Mouse (Mus musculus): ENCODE data around the gene Ptgir. TPM values are rescaled to one million over a fixed set of nuclear protein-coding genes. Genes with fewer than 3 reads are reported as not detected.

Gene Ptgir
- polyA plus RNA-seq, 1 experiment from 2014 or later, result 2.6 TPM

DNA sequence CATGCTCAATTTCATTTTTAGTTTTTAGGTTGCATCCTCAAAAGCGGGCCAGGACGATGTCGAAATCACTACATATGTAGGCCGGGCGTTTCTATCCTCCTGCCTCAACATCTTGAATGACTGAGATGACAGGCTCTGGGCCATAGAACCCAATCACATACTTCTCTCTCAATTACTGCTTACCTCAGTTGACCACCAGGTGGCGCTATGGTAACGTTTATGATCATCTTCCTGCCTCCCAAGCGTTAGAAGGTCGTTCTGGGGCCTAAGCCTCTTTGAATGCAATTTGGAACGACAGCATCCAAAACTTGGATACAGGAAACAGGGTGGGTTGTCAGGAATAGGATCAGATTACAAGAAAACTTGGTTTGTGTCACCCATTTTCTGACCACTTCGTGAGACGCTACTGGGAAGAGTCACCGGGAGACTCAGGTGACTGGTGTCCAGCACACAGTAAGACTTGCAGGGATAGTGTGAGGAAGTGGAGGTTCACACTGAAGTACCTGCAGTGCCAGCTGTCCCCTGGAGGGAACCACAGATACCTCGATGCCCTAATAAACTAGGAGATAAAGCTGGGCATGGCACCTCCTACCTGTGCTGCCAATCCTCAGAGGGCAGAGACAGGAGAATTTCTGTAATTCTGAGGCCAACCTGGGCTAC, 25.8 kb downstream of the Ptgir start:
- no peaks in the 10 kb centered on the region for H3K36me3 ChIP-seq (ENCODE audit: insufficient read depth, low read length)
- H3K4me3 ChIP-seq (ENCODE audit: low read length), result no peak overlapping the region
- no peak overlapping the region for H3K9ac ChIP-seq (replicated peaks; ENCODE audit: low read length)
- H3K9me3 ChIP-seq (ENCODE audit: low read length), result no peaks in the 10 kb centered on the region
- peak; percentile 46; the same call in 1 of the 2 replicates for ATAC-seq (ENCODE audit: low FRiP score, low TSS enrichment)
- H3K27ac ChIP-seq (ENCODE audit: low read length), result no peak overlapping the region
- H3K27me3 ChIP-seq (ENCODE audit: insufficient read depth, low read length), result no peaks in the 10 kb centered on the region
- no peak overlapping the region for H3K4me2 ChIP-seq (replicated peaks; ENCODE audit: low read depth, low read length)
- WGBS, result 18% methylated on average over 14 of the region's 14 CpGs
- H3K4me1 ChIP-seq (ENCODE audit: insufficient read depth, low read length), result no peaks in the 10 kb centered on the region

DNA sequence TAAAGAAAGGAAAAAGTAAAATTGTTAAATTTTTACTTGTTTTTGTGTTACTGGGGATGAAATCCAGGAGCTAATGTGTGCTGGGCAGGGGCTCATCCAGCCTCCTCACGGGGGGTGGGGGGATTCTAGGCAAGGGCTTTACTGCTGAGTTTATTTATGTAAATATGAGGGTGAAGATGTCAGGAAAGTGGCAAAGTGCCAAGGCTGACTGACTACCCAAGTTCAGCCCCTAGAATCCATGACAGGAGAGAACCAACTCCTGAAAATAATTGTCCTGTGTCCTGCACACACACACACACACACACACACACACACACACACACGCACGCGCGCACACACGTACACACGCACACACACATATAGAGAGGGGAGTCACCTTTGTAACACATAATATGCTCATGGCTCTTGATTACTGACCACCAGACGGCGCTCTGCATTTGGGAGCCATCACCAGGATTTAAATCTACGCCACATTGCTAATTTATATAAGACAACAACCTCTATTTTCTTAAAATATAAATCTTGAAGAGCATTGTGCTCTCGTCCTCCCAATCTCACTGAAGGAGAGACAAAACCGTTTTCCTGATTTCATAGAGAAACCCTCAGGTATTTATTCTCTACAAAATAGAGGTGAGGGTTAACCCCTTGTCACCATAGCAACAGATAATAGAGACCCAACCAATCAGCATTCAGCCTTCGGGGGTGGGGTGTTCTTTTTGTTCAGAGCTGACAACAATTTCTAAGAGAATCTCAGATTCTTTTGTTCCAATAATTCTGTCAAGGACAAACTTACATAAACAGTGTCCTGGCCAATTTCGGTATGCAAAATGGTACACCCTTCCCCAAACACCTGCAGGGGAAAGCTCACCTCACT, 26.7 kb downstream of the Ptgir start:
- Histone ChIP-seq H3K27ac (ENCODE audit: low read length) (no peak overlapping the region), H3K9ac (replicated peaks; ENCODE audit: low read length) (no peak overlapping the region), H3K4me1 (ENCODE audit: insufficient read depth, low read length) (no peaks in the 10 kb centered on the region), H3K4me2 (replicated peaks; ENCODE audit: low read depth, low read length) (no peak overlapping the region), H3K4me3 (ENCODE audit: low read length) (no peak overlapping the region), H3K36me3 (ENCODE audit: insufficient read depth, low read length) (no peaks in the 10 kb centered on the region), H3K9me3 (ENCODE audit: low read length) (no peaks in the 10 kb centered on the region), H3K27me3 (ENCODE audit: insufficient read depth, low read length) (no peaks in the 10 kb centered on the region)
- peak; percentile 42; the same call in 1 of the 2 replicates for ATAC-seq (ENCODE audit: low FRiP score, low TSS enrichment)
- WGBS, result 42% methylated on average over 14 of the region's 14 CpGs

DNA sequence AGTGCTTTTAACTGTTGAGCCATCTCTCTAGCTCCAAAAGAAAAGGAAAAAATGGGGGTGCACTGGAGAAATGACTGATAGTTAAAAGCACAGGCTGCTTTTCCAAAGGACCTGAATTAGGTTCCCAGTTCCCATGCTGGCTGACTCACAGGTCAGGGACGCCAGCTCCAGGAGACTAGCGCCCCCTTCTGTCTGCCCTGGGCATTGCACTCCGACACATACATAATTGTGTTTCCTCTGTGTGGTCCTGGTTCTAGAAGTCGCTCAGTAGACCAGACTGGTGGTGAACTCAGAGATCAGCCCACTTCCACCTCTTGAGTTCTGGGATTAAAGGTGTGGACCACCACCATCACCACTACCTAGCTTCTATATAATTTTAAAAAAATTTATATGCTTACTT, 31.0 kb downstream of the Ptgir start:
- 50% methylated on average over 4 of the region's 4 CpGs for whole genome bisulfite sequencing
- Histone ChIP-seq H3K27me3 (ENCODE audit: insufficient read depth, low read length) (no peaks in the 10 kb centered on the region), H3K27ac (ENCODE audit: low read length) (no peak overlapping the region), H3K9ac (replicated peaks; ENCODE audit: low read length) (no peak overlapping the region), H3K4me1 (ENCODE audit: insufficient read depth, low read length) (0 out of 2 replicates have a peak, but pooled peaks cover 6% of the 10 kb centered on the region), H3K4me2 (replicated peaks; ENCODE audit: low read depth, low read length) (no peak overlapping the region), H3K36me3 (ENCODE audit: insufficient read depth, low read length) (no peaks in the 10 kb centered on the region), H3K4me3 (ENCODE audit: low read length) (no peak overlapping the region), H3K9me3 (ENCODE audit: low read length) (no peaks in the 10 kb centered on the region)
- ATAC-seq (ENCODE audit: low FRiP score, low TSS enrichment), result no peak

DNA sequence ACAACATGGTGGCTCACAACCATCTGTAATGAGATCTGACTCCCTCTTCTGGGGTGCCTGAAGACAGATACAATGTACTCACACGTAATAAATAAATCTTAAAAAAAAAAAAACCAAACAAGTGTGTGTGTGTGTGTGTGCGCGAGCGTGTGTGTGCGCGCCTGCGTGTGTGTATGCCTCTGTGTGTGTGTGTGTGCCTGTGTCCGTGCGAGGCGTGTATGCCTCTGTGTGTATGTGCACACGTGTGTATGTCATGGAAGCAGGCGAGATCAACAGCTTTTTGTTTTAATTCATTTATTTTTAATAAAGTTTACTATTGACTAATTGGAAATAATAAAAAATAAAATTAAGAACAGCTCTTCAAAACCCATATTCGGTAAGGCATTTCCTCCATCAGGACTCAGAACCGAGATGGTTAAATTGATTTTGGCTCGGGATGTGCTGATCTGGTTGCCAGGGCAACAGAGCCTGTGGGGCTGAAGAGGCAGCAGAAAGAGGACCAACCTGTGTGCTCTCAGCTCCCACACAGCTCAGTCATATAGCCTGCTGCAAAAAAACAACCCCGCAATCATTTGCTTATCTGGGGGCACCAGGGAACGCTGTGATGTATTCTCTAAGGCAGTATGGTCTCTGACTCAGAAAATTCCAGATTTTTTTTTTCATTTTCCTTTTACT, 32.0 kb downstream of the Ptgir start:
- H3K36me3 ChIP-seq (ENCODE audit: insufficient read depth, low read length), result no peaks in the 10 kb centered on the region
- WGBS, result 70% methylated on average over 17 of the region's 17 CpGs
- H3K9ac ChIP-seq (replicated peaks; ENCODE audit: low read length), result no peak overlapping the region
- H3K27ac ChIP-seq (ENCODE audit: low read length), result no peak overlapping the region
- 0 out of 2 replicates have a peak, but pooled peaks cover 6% of the 10 kb centered on the region for H3K4me1 ChIP-seq (ENCODE audit: insufficient read depth, low read length)
- no peak overlapping the region for H3K4me3 ChIP-seq (ENCODE audit: low read length)
- H3K4me2 ChIP-seq (replicated peaks; ENCODE audit: low read depth, low read length), result no peak overlapping the region
- ATAC-seq (ENCODE audit: low FRiP score, low TSS enrichment), result no peak
- no peaks in the 10 kb centered on the region for H3K27me3 ChIP-seq (ENCODE audit: insufficient read depth, low read length)
- no peaks in the 10 kb centered on the region for H3K9me3 ChIP-seq (ENCODE audit: low read length)

DNA sequence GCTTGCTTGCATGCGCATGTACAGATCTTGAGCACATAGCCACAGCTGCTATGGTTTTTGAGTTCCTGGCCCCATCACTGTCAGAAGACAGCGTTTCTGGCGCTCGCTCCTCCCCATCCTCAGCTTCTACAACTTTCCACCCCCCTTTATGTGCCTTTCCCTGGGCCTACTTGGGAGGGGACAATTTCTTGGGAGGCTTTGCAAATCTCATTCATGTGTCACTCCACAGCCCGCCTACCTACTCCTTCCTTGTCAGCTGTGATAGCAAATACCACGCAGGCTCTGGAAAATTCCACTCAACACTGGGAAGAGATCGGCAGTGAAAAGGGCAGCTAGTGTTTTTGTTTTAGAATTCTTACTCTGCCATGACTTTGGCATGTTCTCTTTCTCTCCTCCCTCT, 34.0 kb downstream of the Ptgir start:
- Histone ChIP-seq H3K4me1 (ENCODE audit: insufficient read depth, low read length) (peaks cover 18% of the 10 kb centered on the region), H3K27ac (ENCODE audit: low read length) (peak overlapping the region; percentile 50), H3K9me3 (ENCODE audit: low read length) (no peaks in the 10 kb centered on the region), H3K9ac (replicated peaks; ENCODE audit: low read length) (no peak overlapping the region), H3K4me2 (replicated peaks; ENCODE audit: low read depth, low read length) (no peak overlapping the region), H3K4me3 (ENCODE audit: low read length) (no peak overlapping the region), H3K36me3 (ENCODE audit: insufficient read depth, low read length) (no peaks in the 10 kb centered on the region), H3K27me3 (ENCODE audit: insufficient read depth, low read length) (peaks cover 5% of the 10 kb centered on the region)
- ATAC-seq (ENCODE audit: low FRiP score, low TSS enrichment), result no peak
- WGBS, result 39% methylated on average over 7 of the region's 7 CpGs

DNA sequence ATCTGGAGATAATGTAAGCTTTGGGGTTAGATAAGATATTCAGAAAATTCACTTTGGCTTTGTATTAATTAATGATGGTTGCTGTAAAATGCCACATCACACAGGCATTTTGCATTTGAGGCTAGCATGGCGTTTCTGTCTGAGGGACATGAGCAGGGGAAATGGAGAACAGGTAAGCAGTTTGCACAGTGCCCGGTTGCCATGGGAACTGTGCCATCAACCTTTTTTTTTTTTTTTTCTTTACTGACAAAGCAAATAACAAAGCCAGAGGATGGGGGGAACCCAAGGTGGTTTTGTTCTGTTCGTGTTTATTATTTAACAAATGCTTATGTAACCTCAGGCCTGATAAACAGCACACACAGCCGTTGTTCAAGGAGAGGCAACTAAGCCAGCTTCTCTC, 36.6 kb downstream of the Ptgir start:
- no peak for ATAC-seq (ENCODE audit: low FRiP score, low TSS enrichment)
- Histone ChIP-seq H3K9ac (replicated peaks; ENCODE audit: low read length) (no peak overlapping the region), H3K4me3 (ENCODE audit: low read length) (no peak overlapping the region), H3K36me3 (ENCODE audit: insufficient read depth, low read length) (no peaks in the 10 kb centered on the region), H3K4me2 (replicated peaks; ENCODE audit: low read depth, low read length) (no peak overlapping the region), H3K4me1 (ENCODE audit: insufficient read depth, low read length) (peaks cover 42% of the 10 kb centered on the region), H3K27ac (ENCODE audit: low read length) (no peak overlapping the region), H3K9me3 (ENCODE audit: low read length) (no peaks in the 10 kb centered on the region), H3K27me3 (ENCODE audit: insufficient read depth, low read length) (peaks cover 30% of the 10 kb centered on the region)
- 61% methylated on average over 4 of the region's 4 CpGs for WGBS

DNA sequence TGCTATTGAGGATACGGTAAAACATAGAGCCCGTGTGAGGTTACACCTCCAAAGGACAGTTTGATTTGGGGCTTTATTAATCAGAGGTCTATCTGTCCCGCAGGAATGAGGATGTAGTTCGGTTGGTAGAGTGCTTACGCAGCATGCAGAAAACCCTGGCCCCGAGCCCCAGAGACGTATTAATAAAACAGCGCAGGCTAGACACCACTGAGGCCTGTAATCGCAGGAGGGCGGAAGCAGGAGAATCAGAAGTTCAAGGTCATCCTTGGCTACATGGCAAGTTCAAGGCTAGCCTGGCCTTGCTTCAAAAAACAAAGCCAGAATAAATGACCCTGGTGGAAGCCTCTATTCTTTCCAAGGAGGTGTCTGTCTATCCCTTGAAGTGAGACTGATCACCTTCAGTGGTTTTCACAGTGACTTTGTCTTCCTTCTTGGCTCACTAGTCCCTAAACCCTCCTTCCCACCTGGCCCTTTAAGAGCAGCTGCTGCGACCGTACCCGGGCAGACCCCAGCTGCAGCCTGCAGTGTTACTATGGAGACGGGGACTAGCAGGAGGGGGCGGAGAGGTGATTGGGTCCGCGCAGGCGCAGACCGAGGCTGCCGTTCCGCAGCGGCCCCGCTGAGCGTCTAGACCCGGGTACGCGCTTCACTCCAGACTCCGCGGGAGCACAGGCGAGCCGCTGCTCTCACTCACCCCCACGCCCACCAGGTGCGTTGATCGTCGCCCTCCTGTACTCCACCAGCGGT, 37.9 kb downstream of the Ptgir start, which contains the start of gene Pnmal2:
Gene Pnmal2, plus strand, starts transcription at position 622 of the 747 bp plus-strand sequence.
- peak; percentile 84 for ATAC-seq (ENCODE audit: low FRiP score, low TSS enrichment)
- Histone ChIP-seq H3K9ac (replicated peaks; ENCODE audit: low read length) (peak within 1 kb of the TSS; percentile 81), H3K4me3 (ENCODE audit: low read length) (peak within 1 kb of the TSS; percentile 71), H3K4me1 (ENCODE audit: insufficient read depth, low read length) (peaks cover 47% of the 10 kb centered on the region), H3K4me2 (replicated peaks; ENCODE audit: low read depth, low read length) (peak within 1 kb of the TSS; percentile 88), H3K36me3 (ENCODE audit: insufficient read depth, low read length) (no peaks in the 10 kb centered on the region), H3K9me3 (ENCODE audit: low read length) (no peaks in the 10 kb centered on the region), H3K27me3 (ENCODE audit: insufficient read depth, low read length) (peaks cover 44% of the 10 kb centered on the region), H3K27ac (ENCODE audit: low read length) (no peak within 1 kb of the TSS)
- 13% methylated on average over 36 of the region's 36 CpGs for WGBS

DNA sequence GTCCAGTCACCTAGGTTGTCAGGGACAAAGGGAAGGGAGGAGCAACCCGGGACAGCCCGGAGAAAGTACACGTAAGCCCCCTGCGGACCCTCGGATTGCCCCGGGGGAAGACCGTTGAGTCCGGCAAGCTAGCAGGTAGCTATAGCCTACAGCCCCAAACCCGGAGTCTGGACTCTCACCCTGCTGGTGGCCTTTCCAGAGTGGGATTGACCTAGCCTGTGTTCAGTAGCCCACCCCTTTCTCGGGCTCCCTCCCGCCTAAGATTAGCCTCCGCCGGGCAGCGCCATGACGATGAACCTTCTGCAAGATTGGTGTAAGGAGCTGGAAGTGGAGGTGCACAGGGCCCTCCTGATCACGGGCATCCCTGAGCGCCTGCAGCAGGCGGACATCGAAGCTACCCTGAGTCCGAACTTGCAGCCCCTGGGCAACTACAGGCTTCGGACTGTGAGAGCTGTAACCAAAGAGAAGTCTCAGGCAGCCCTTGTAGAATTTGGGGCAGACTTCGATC, 38.6 kb downstream of the Ptgir start:
- peaks cover 52% of the 10 kb centered on the region for H3K4me1 ChIP-seq (ENCODE audit: insufficient read depth, low read length)
- ATAC-seq (ENCODE audit: low FRiP score, low TSS enrichment), result peak; percentile 46

DNA sequence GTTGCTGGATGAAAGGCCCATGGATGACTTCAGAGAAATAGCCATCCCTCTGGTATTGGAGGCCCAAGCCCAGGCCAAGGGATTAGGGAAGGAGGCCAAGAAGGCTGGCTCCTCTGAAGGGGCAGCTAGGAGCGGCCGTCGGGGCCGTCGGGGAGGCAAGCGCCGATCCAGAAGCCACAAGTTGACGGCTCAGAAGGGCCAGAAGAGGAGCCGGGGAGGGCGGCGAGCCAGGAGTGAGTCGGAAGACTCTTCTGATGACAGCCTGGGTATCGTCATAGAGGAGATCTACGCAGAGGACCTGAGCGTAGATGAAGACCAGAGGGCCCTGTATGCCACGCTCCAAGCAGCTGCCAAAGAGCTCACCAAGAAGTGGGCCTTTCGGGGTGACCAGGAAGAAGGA, 39.1 kb downstream of the Ptgir start:
- WGBS, result 23% methylated on average over 17 of the region's 17 CpGs
- Histone ChIP-seq H3K4me1 (ENCODE audit: insufficient read depth, low read length) (peaks cover 52% of the 10 kb centered on the region), H3K9me3 (ENCODE audit: low read length) (no peaks in the 10 kb centered on the region), H3K4me2 (replicated peaks; ENCODE audit: low read depth, low read length) (peak overlapping the region; percentile 88), H3K9ac (replicated peaks; ENCODE audit: low read length) (peak overlapping the region; percentile 5), H3K27me3 (ENCODE audit: insufficient read depth, low read length) (peaks cover 52% of the 10 kb centered on the region), H3K27ac (ENCODE audit: low read length) (no peak overlapping the region), H3K36me3 (ENCODE audit: insufficient read depth, low read length) (no peaks in the 10 kb centered on the region), H3K4me3 (ENCODE audit: low read length) (peak overlapping the region; percentile 71)
- no peak for ATAC-seq (ENCODE audit: low FRiP score, low TSS enrichment)

More for the DNA sequence above, 38.6 kb downstream of the Ptgir start:
- peak overlapping the region; percentile 88 for H3K4me2 ChIP-seq (replicated peaks; ENCODE audit: low read depth, low read length)
- WGBS, result 2% methylated on average over 22 of the region's 22 CpGs
- H3K9me3 ChIP-seq (ENCODE audit: low read length), result no peaks in the 10 kb centered on the region
- peak overlapping the region; percentile 71 for H3K4me3 ChIP-seq (ENCODE audit: low read length)
- H3K36me3 ChIP-seq (ENCODE audit: insufficient read depth, low read length), result no peaks in the 10 kb centered on the region
- H3K9ac ChIP-seq (replicated peaks; ENCODE audit: low read length), result peak overlapping the region; percentile 81
- H3K27ac ChIP-seq (ENCODE audit: low read length), result no peak overlapping the region
- H3K27me3 ChIP-seq (ENCODE audit: insufficient read depth, low read length), result peaks cover 50% of the 10 kb centered on the region

All from kidney, embryonic 16.5 days (tissue).